Mouse (Mus musculus) hematopoietic stem cell, adult 5-6 weeks (primary cell): ENCODE measurements around the gene Suco. TPM values are rescaled to one million over a fixed set of nuclear protein-coding genes. Genes with fewer than 3 reads are reported as not detected.

Experiments used
- total RNA-seq: library from RNA; stranded (forward); fragments of 172-1452, 232-1000 nt; gene quantifications from 2 replicates; pipeline ENCODE4 v1.2.3, GENCODE M21; 2017

The Suco gene
- total RNA-seq, 1 experiment from 2014 or later = 141 TPM

Other genes with a start within 250 kb of the Suco start
- 0.50 and 0.69 TPM in 2 replicates for gene Fasl, start 88.2 kb downstream of the Suco start, total RNA-seq
- gene Pigc, start 92.5 kb upstream of the Suco start, total RNA-seq = 14.9 and 22.1 TPM in 2 replicates
- gene 4930558K02Rik, start 103.0 kb upstream of the Suco start, total RNA-seq = not detected in 2 replicates